Mouse (Mus musculus) cortical plate, adult 2 months (tissue): ENCODE results near the gene Duxbl2.
"Not testable (repeated sequence)": the region's sequence is repeated elsewhere in the genome, so short reads cannot be mapped to it uniquely, and the experiment has no call there.

ENCODE experiments used
- CTCF ChIP-seq: fragments of 200-500 bp; IDR thresholded peaks from 2 replicates; pipeline ENCODE4 v1.5.1; 2011; ENCODE audit warnings: mild to moderate bottlenecking, control low read depth, low read length; ENCODE audit not compliant: insufficient read depth; ENCODE audit errors: extremely low read depth
- POLR2A ChIP-seq: fragments of 200-500 bp; IDR thresholded peaks from 2 replicates; pipeline ENCODE4 v1.6.1; 2011; ENCODE audit warnings: mild to moderate bottlenecking, low read length, control low read depth; ENCODE audit not compliant: insufficient read depth; ENCODE audit errors: extremely low read depth

- not testable (repeated sequence) for TF ChIP-seq CTCF, POLR2A
Observed at GRCm38 (mm10) chr14:26175028-26175427, 56.9 kb downstream of the Duxbl2 start.
